Mouse (Mus musculus): Measurements from ENCODE around the gene Arhgdia. TPM values are rescaled to one million over a fixed set of nuclear protein-coding genes. Genes with fewer than 3 reads are reported as not detected.

The Arhgdia gene
- polyA plus RNA-seq (2014; fragmentation: Nextera tagmentation; extraction: Ambion mirVana) = 627 and 633 TPM in 2 replicates

DNA sequence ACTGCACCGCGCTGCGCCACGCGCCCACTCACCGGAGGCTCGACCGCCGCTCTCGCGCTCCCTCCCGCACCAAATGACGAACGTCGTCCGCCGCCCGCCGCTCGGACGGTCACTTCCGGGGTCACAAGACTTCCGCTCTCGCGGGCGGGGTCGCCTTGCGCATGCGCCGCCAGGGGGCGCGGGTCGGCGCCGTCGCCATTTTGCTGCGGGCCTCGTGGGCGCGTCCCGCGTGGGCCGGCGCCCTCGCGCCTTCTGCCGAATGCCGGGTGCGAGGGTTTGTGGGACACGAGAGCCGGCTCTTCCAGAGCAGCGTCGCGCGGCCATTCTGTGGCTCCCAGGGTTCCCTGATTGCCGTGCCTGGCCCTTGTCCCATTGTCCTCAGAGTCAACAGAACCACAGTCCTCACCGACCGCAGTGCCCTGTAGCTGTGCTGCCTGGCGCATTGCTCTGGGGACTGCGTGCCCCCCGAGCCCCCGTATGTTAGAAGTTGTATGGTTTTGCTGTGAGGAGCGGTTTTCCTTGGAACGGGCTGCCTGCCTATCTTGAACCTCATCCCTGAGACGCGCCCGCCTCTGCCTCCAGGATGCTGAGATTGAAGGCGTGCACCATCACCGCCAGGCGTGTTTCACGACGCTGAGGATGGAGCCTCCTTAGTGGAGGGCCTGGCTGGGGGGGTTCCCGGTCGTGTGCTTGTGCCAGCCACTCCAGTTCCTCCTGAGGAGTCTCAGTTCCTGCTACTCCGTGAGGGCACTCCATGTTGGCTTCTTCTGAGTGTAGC, at the start of gene Arhgdia:
Gene Arhgdia, minus strand, starts transcription at position 135 of the 778 bp plus-strand sequence.
- H3K27me3 ChIP-seq (replicated peaks; ENCODE audit: control insufficient read depth, insufficient read depth, low read length) = no peaks in the 10 kb centered on the region
- peaks cover 4% of the 10 kb centered on the region; the same call in 1 of the 2 replicates for H3K9me3 ChIP-seq (ENCODE audit: control insufficient read depth, low read length)
- H3K4me3 ChIP-seq (ENCODE audit: low read depth, low read length) = peak within 1 kb of the TSS; percentile 89
- DNase-seq (ENCODE audit: low spot score) (peak; percentile 93), ATAC-seq (replicated peaks; ENCODE audit: low FRiP score, low TSS enrichment, low read depth) (peak; percentile 42)
- WGBS = 4% methylated on average over 67 of the region's 75 CpGs
- H3K4me1 ChIP-seq (replicated peaks; ENCODE audit: control insufficient read depth, insufficient read depth, low read length) = peaks cover 19% of the 10 kb centered on the region
- peaks cover 57% of the 10 kb centered on the region for H3K36me3 ChIP-seq (ENCODE audit: control insufficient read depth, insufficient read depth, low read length)
- H3K27ac ChIP-seq (ENCODE audit: low read depth) = peak within 1 kb of the TSS; percentile 91
- H3K9ac ChIP-seq (ENCODE audit: low read length) = peak within 1 kb of the TSS; percentile 93
- H3K4me2 ChIP-seq (ENCODE audit: low read length) = peak within 1 kb of the TSS; percentile 97

- H3K9me3 ChIP-seq (ENCODE audit: control insufficient read depth, low read length) = no peaks in the 10 kb centered on the region
- 47% methylated on average over 5 of the region's 5 CpGs for WGBS
- no peak overlapping the region for H3K4me3 ChIP-seq (ENCODE audit: low read depth, low read length)
- H3K4me1 ChIP-seq (replicated peaks; ENCODE audit: control insufficient read depth, insufficient read depth, low read length) = peaks cover 22% of the 10 kb centered on the region
- ATAC-seq (replicated peaks; ENCODE audit: low FRiP score, low TSS enrichment, low read depth) (no peak), DNase-seq (ENCODE audit: low spot score) (no peak)
- H3K27ac ChIP-seq (ENCODE audit: low read depth) = peak overlapping the region; percentile 43; the same call in 1 of the 2 replicates
- H3K4me2 ChIP-seq (ENCODE audit: low read length) = peak overlapping the region; percentile 18
- no peaks in the 10 kb centered on the region for H3K27me3 ChIP-seq (replicated peaks; ENCODE audit: control insufficient read depth, insufficient read depth, low read length)
- H3K36me3 ChIP-seq (ENCODE audit: control insufficient read depth, insufficient read depth, low read length) = peaks cover 16% of the 10 kb centered on the region
- H3K9ac ChIP-seq (ENCODE audit: low read length) = no peak overlapping the region
Observed at GRCm38 (mm10) chr11:120630401-120630871, 49.0 kb upstream of the Arhgdia start.

- Histone ChIP-seq H3K36me3 (ENCODE audit: control insufficient read depth, insufficient read depth, low read length) (peaks cover 16% of the 10 kb centered on the region), H3K9ac (ENCODE audit: low read length) (peak overlapping the region; percentile 11; the same call in 1 of the 2 replicates), H3K27ac (ENCODE audit: low read depth) (peak overlapping the region; percentile 43; the same call in 1 of the 2 replicates), H3K4me3 (ENCODE audit: low read depth, low read length) (no peak overlapping the region), H3K4me2 (ENCODE audit: low read length) (peak overlapping the region; percentile 18), H3K9me3 (ENCODE audit: control insufficient read depth, low read length) (no peaks in the 10 kb centered on the region), H3K4me1 (replicated peaks; ENCODE audit: control insufficient read depth, insufficient read depth, low read length) (peaks cover 26% of the 10 kb centered on the region), H3K27me3 (replicated peaks; ENCODE audit: control insufficient read depth, insufficient read depth, low read length) (no peaks in the 10 kb centered on the region)
- DNase-seq (ENCODE audit: low spot score) (no peak), ATAC-seq (replicated peaks; ENCODE audit: low FRiP score, low TSS enrichment, low read depth) (no peak)
- 44% methylated on average over 7 of the region's 7 CpGs for WGBS
Observed at GRCm38 (mm10) chr11:120629911-120630310, 48.5 kb upstream of the Arhgdia start.

GRCm38 (mm10) chr11:120629341-120629730, 47.9 kb upstream of the Arhgdia start:
- peaks cover 26% of the 10 kb centered on the region for H3K4me1 ChIP-seq (replicated peaks; ENCODE audit: control insufficient read depth, insufficient read depth, low read length)
- DNase-seq (ENCODE audit: low spot score) (no peak), ATAC-seq (replicated peaks; ENCODE audit: low FRiP score, low TSS enrichment, low read depth) (no peak)
- H3K27me3 ChIP-seq (replicated peaks; ENCODE audit: control insufficient read depth, insufficient read depth, low read length) = no peaks in the 10 kb centered on the region
- H3K9me3 ChIP-seq (ENCODE audit: control insufficient read depth, low read length) = no peaks in the 10 kb centered on the region
- WGBS = 80% methylated on average over 23 of the region's 23 CpGs
- peak overlapping the region; percentile 11; the same call in 1 of the 2 replicates for H3K9ac ChIP-seq (ENCODE audit: low read length)
- H3K27ac ChIP-seq (ENCODE audit: low read depth) = peak overlapping the region; percentile 43; the same call in 1 of the 2 replicates
- peak overlapping the region; percentile 18; the same call in 1 of the 2 replicates for H3K4me2 ChIP-seq (ENCODE audit: low read length)
- H3K4me3 ChIP-seq (ENCODE audit: low read depth, low read length) = no peak overlapping the region
- peaks cover 16% of the 10 kb centered on the region for H3K36me3 ChIP-seq (ENCODE audit: control insufficient read depth, insufficient read depth, low read length)

DNA sequence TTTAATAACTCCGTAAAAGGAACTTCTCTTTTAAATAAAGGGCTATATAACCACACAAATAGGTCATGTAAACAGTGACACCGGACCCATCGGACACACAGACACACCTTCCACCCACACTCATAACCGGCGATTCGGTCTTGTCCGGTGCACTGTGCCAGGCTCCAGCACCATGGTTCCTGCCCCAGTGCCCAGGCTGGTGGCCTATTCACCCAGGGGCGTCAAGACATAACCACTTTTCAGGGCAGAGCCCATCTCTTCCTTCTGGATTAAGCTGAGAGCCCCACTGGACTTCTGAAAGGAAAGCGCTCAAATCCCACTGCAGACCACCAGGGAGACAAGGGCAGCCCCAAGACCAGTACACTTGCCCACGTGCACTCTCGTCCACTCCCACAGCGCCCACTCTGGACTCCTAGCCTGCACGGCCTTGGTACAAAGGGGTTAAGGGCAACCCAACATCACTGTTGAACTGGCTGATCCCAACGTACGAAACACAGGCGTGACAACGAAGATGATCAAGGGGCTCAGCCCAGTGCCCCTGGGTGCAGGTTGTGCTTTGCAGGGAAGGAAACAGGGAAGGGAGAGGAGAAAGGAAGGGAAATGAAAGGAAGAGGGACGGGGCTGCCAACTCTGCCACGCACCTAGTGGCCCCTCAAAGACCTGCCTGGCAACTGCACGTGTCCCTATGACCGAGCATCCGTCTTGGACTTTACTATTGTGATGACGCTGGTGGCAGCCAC, 47.3 kb upstream of the Arhgdia start:
- peaks cover 31% of the 10 kb centered on the region for H3K4me1 ChIP-seq (replicated peaks; ENCODE audit: control insufficient read depth, insufficient read depth, low read length)
- no peak for ATAC-seq (replicated peaks; ENCODE audit: low FRiP score, low TSS enrichment, low read depth)
- no peak overlapping the region for H3K4me3 ChIP-seq (ENCODE audit: low read depth, low read length)

DNA sequence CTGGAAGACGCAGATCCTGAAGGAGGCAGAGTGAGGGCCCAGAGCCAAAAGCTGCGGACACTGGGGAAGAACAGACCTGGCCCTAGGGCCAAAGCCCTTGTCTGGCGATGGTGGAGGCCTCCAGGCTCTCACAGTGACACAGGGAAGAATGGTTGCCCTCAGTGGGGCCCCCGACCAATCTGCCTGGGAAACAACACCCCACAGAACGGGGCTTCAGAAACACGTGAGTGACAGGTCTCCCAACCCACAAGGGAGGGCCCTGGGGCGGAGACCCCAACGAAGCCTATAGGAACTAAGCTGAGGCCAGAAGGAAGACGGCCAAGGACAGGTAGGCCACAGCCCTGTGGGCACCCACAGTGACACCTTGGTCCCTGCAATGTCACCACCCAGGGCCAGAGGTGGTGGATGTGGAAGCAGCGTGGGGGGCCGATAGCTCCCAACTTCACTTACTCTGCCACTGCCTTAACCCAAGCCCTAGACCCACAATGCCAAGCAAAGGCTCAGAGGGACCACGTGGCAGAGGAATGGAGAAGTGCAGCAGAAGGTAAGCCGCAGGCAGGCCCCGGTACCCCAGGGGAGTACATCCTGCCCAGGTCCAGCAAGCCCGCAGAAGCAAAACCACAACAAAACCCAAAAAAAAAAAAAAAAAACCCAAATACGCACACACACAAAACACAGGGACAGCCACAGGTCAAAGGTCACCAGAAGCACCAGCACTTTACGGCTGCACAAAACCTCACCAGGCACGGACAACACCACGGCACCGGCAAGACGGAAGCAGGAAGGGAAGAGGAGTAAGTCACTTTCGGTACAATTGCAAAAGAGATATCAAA, 46.3 kb upstream of the Arhgdia start:
- Histone ChIP-seq H3K27ac (ENCODE audit: low read depth) (no peak overlapping the region), H3K36me3 (ENCODE audit: control insufficient read depth, insufficient read depth, low read length) (peaks cover 25% of the 10 kb centered on the region), H3K4me1 (replicated peaks; ENCODE audit: control insufficient read depth, insufficient read depth, low read length) (peaks cover 32% of the 10 kb centered on the region), H3K9ac (ENCODE audit: low read length) (no peak overlapping the region), H3K9me3 (ENCODE audit: control insufficient read depth, low read length) (no peaks in the 10 kb centered on the region), H3K4me3 (ENCODE audit: low read depth, low read length) (no peak overlapping the region), H3K27me3 (replicated peaks; ENCODE audit: control insufficient read depth, insufficient read depth, low read length) (no peaks in the 10 kb centered on the region), H3K4me2 (ENCODE audit: low read length) (no peak overlapping the region)
- ATAC-seq (replicated peaks; ENCODE audit: low FRiP score, low TSS enrichment, low read depth) (no peak), DNase-seq (ENCODE audit: low spot score) (no peak)
- 78% methylated on average over 22 of the region's 22 CpGs for WGBS

More for the DNA sequence above, 47.3 kb upstream of the Arhgdia start:
- no peak overlapping the region for H3K27ac ChIP-seq (ENCODE audit: low read depth)
- no peak overlapping the region for H3K4me2 ChIP-seq (ENCODE audit: low read length)
- WGBS = 93% methylated on average over 23 of the region's 23 CpGs
- H3K36me3 ChIP-seq (ENCODE audit: control insufficient read depth, insufficient read depth, low read length) = peaks cover 16% of the 10 kb centered on the region
- no peak overlapping the region for H3K9ac ChIP-seq (ENCODE audit: low read length)
- no peak for DNase-seq (ENCODE audit: low spot score)
- H3K9me3 ChIP-seq (ENCODE audit: control insufficient read depth, low read length) = no peaks in the 10 kb centered on the region
- H3K27me3 ChIP-seq (replicated peaks; ENCODE audit: control insufficient read depth, insufficient read depth, low read length) = no peaks in the 10 kb centered on the region

DNA sequence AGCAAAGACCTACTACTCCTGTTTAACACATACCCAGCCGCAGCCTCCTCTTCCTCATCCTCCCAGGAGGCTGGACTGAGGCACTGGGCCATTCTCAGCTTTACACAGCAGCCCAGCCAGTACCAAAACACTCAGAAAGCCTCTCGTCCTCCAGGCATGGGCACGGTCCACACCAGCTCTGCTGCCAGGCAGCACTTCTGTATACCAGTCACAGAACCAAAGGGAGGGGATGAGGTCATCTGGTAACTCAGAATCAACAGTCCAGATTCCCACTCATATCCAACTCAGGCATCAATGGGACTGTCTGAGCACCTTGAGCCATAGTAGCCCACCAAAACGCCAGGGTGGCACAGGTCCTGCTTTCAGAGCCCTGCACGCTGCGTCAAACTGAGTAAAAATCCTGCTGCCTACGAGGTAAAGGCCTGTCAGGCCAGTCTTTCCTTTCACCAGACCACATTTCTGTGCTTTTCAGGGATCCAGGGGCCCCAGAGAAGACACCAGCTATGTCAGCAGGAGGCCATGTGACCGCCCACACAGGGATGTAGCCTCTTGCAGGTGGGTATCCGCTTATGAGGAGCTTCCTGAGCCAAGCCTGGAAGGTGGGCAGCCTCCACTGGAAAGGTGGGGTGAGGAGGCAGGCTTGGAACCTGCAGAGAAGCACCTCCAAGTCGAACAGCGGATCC, 45.5 kb upstream of the Arhgdia start:
- Histone ChIP-seq H3K4me1 (replicated peaks; ENCODE audit: control insufficient read depth, insufficient read depth, low read length) (peaks cover 26% of the 10 kb centered on the region), H3K4me3 (ENCODE audit: low read depth, low read length) (no peak overlapping the region), H3K27me3 (replicated peaks; ENCODE audit: control insufficient read depth, insufficient read depth, low read length) (no peaks in the 10 kb centered on the region), H3K4me2 (ENCODE audit: low read length) (no peak overlapping the region), H3K27ac (ENCODE audit: low read depth) (no peak overlapping the region), H3K9ac (ENCODE audit: low read length) (no peak overlapping the region), H3K36me3 (ENCODE audit: control insufficient read depth, insufficient read depth, low read length) (peaks cover 31% of the 10 kb centered on the region), H3K9me3 (ENCODE audit: control insufficient read depth, low read length) (no peaks in the 10 kb centered on the region)
- WGBS = 90% methylated on average over 11 of the region's 11 CpGs
- ATAC-seq (replicated peaks; ENCODE audit: low FRiP score, low TSS enrichment, low read depth) (no peak), DNase-seq (ENCODE audit: low spot score) (no peak)

All from intestine, embryonic 14.5 days (tissue).